Mouse (Mus musculus): ENCODE measurements around the gene Tapbpl. TPM values are rescaled to one million over a fixed set of nuclear protein-coding genes. Genes with fewer than 3 reads are reported as not detected.
"Not testable (repeated sequence)": the region's sequence is repeated elsewhere in the genome, so short reads cannot be mapped to it uniquely, and the experiment has no call there.

Gene Tapbpl
- 10 to 100 TPM in 1 of 2 experiments, 1 to 10 TPM in 1; 9.3 to 11.5 TPM for total RNA-seq (2021)
- long read RNA-seq, experiment 1, transcript Tapbpl-201 (7 exons, 2,352 nt) = major isoform, 18 of 33 reads
- long read RNA-seq, experiment 1, partial matches to known transcripts = 8 of 33 reads
- long read RNA-seq, experiment 1, other reads (novel, unspliced or antisense) = 7 of 33 reads
- long read RNA-seq, experiment 2, transcript Tapbpl-201 (7 exons, 2,352 nt) = major isoform, 10 of 14 reads
- long read RNA-seq, experiment 2, partial matches to known transcripts = 2 of 14 reads
- long read RNA-seq, experiment 2, other reads (novel, unspliced or antisense) = 2 of 14 reads

DNA sequence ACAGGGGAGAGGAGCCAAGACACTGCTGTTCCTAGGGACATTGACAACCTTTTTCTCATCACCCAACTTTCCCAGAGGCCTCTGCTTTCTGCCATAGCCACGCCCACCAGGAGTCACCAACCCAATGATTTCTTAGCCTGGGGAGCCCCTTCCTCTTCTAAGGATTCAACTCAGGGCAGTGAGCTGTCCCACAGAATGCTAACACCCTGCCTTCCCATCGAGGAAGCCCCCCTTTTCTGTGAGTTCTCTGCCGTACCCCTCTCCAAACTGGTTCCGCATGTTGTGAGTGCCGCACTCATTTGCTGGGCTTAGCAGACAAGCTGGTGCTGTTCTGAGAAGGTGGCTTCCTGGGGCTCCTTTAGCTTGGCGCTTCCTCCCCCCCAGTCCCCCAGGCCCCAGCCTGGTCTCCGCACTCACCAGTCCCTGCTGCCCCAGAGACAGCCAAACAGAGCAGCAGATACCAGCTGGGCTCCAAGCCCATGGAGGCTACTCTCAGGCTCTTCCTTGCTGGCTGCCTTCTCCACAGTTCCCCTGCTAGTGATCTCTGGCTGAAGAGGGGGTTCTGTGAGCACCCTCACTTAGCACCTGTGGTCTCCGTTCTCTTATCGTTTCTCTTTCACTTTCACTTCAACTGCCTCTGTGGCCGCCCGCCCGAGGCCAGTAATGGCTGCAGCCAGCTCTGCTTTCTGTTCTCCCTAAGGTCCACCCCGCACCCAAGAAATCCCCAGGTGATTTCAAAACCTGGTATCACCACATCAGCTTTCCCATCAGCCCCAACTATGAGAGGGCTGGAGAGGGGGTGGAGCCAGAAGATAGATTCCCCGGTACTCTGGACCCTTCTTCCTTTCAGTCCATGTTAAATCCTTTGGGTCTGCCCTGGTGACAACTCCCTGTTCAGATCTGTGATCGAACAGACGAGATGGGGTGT, at the start of gene Tapbpl:
Tapbpl (minus strand) TSS at position 744 of the 928 bp plus-strand sequence.
- peak; percentile 77 to 80 for DNase-seq

DNA sequence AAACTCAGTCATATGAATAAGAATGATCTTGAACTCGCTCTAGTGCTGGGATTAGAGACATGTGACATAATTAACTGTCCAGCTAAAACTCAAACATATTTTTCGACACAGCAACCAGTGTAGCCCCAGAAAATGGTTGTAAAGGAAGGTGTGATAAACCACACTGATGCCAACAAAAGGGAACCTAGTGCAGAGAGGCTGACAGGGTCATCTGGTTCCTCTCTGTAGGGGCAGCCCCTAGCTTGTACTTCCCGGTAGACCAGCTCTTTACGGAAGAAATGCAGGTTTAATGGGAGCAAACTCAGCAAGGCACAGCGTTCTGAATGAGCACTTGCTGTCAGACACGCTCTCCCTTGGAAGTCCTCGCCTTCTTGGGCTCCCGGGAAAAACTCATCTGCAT, 48.1 kb upstream of the Tapbpl start:
- DNase-seq = no peak

DNA sequence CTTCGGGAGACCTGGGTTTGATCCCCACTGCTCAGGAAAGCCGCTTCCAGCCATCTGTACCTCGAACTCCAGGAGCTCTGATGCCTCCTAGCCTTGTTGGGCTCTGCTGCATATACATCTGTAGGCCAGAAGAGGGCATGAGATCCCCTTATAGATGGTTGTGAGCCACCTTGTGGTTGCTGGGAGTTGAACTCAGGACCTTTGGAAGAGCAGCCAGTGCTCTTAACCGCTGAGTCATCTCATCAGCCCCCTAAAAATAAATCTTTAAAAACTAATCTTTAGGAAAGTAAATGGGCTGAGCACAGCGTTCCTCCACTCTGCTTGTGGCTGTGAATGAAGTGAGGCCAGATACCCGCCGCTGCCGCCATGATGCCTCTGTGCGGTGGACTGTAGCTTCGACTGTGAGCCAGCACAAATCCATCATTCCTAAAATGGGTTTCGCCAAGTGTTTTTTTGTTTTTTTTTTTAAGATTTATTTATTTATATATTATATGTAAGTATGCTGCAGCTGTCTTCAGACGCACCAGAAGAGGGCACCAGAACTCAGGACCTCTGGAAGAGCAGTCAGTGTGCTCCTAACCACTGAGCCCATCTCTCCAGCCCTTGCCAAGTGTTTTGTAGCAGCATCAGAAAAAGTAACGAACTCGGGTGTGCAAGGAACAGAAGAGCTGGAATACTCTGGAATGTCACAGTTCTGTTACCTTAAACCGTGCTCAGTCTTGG, 43.3 kb upstream of the Tapbpl start:
- DNase-seq = peak; percentile 47 to 72

DNA sequence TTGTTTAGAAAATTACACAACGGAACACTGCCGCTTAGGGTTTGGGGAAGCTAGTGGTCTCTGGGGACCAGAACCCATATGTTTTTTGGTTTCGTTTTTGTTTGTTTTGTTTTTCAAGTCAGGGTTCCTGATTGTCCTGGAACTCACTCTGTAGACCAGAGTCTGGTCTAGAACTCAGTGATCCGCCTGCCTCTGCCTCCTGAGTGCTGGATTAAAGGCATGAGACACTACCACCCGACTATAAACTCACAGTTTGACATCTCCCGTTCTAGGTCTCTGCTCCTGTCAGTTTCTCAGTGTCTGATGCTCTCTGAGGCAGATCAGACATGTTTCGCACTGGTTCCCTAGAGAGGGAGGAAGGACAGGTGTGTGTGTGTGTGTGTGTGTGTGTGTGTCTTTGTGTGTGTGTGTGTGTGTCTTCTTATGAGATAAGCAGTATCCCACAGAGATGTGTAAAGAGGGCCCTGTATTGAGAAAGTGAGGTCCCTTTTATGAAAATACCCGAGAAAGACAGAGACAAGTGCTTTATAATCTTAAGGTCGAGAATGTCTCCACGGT, 40.6 kb upstream of the Tapbpl start:
- DNase-seq = no peak

DNA sequence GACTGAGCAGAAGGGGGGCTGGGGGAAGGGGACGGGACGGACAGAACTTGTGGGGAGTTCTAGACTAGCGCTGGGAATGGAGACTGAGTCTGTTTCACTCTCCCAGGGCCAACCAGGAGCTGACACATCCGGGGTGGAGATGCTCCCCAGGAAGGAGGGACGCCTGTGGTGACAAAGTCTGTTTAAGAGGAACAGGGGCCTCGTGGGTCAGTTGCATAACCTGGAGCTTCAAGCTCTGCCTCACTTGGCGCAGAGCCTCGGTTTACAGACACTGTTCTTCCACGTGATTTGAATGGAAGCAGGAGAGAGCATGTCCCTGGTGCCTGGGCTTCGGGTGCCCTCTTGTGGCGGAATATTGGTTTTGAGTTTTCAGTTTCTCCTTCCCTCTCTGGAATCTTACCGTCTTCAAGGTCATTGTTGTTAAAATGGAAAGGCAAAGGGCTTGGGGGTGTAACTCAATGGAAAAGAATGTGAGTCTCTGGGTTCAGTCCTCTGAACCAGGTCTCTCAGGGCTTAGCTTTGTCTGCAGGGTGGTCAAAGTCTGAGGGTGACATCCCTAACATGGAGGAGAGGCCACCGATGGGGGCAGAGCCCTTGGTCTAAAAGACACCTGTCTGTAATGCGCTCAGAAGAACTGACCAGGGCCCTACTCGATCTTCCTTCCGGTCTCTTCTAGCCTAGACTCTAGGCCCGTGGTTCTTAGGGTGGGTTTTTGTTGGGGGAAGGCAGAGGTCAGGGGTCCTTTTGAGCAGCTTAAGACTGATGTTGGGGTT, 40.0 kb upstream of the Tapbpl start:
- peak; percentile 93 to 95 for DNase-seq

DNA sequence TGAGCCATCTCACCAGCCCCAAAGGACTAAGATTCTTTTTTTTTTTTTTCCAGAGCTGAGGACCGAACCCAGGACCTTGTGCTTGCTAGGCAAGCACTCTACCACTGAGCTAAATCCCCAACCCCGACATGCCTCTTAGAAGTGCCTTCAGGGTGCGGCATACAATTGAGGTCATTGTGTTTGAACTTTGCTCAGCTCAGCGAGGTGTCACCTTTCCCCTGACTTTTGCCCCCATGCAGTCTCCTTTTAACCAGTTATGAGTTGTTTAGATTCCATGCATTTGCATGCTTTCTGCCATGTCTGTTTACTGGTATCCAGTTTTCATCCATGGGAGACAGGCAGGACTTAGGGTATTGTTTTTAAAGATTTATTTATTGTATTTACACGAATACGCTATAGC, 37.1 kb upstream of the Tapbpl start:
- no peak for DNase-seq

DNA sequence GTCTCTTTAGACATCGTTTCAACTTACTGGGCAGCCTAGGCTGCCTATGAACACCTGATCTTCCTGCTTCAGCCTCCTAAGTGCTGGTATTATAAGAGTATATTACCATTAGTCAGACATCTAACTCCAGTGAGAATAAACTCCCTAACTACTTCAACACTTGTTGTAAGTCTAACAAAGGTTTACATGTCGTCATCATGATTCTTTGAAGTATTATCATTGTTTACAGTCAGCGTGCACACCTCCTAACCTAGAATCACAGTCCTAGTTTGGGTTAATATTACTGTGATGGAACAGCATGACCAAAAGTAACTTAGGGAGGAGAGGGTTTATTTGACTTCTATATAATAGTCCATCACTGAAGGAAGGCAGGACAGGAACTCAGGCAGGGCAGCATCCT, 35.8 kb upstream of the Tapbpl start:
- DNase-seq = no peak

DNA sequence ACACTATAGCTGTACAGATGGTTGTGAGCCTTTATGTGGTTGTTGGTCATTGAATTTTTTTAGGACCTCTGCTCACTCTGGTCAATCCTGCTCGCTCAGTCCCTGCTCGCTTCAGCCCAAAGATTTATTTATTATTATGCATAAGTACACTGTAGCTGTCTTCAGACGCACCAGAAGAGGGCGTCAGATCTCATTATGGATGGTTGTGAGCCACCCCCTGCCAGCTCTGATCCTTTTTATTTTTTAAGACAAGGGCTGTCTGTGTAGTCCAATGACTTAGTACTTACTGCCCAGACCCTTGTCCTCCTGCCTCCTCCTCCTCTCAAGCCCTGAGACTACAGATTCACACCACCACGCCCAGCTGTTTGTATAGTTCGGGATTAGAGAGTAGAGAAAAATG, 34.9 kb upstream of the Tapbpl start:
- not testable (repeated sequence) for DNase-seq

DNA sequence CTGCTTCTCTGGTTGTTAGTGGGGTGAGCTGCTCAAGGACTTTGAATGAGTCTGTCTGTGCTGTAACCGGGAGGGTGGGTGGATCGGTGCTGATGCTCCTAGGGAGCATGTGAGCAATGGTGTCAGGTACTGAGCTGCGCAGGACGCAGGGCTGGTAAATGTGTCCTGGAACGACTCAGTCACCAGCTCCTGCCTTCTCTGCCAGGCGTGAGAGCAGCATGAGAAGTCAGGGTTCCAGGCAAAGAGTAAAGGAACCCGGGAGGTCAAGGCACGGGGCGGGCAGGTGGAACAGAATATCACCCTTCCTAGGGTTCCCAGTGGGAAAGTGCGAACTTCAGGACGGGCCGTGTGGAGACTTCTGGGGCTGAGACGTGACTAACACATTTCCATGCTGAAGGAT, 34.4 kb upstream of the Tapbpl start:
- DNase-seq = no peak

DNA sequence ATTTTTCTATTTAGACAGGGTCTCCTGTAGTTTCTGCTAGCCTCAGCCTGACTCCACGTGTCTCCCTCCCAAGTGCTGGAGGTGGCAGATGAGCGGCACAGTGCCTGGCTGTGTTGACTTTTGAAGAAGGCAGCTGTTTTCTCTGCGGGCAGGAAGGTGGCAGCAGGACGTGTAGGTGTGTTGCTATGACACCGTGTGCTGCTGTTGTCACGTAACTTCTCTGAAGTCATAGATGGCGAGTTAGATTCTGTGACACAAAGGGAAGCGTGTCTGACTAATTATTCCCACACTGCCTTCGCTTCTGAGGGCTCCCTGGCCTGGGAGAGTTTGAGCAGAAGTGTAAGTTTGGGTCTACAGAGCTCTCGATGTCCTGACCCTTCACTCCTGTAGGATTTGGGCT, 33.6 kb upstream of the Tapbpl start:
- DNase-seq = no peak

DNA sequence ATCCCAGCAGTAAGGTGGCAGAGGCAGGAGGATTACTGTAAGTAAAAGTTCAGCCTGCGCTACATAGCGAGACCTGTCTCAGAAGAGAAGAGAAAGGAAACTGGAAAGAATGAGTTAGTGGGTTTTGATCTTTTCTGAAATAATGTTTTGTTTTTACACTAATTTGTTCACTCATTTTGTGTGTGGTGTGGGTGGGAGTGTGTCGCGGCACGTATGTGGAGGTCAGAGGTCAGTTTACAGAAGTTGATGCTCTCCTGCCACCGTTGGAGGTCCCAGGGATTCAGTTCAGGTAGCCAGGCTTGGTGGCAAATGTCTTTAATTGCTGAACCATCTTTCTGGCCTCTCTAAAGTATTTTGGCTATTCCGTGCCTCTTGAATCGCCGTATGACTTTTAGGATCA, 32.6 kb upstream of the Tapbpl start:
- DNase-seq = no peak

DNA sequence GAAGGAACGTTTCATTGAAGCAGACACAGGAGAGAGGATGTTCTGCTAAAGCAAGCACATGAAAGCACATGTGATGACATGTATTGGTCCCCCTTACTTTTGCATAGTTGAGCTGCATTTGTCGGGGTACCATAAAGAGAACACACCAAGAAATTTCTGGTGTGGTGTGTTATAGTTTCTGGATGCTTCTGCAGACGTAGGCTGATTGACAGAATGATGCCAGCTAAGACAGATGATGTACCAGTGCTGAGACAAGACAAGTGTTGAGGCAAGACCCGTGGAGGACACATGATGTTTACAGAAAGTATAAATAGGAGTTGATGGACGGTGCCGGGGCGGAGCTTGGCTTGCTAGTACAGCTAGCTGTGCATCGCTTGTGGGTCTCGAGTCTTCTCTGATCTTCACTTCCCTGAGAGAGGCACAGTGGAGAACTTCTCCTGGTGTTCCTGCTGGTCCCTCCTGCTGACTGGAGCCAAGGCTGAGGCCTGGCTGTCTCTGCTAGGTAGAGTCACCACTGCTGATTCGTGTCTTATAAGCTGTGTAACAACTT, 28.4 kb upstream of the Tapbpl start:
- DNase-seq = no peak

DNA sequence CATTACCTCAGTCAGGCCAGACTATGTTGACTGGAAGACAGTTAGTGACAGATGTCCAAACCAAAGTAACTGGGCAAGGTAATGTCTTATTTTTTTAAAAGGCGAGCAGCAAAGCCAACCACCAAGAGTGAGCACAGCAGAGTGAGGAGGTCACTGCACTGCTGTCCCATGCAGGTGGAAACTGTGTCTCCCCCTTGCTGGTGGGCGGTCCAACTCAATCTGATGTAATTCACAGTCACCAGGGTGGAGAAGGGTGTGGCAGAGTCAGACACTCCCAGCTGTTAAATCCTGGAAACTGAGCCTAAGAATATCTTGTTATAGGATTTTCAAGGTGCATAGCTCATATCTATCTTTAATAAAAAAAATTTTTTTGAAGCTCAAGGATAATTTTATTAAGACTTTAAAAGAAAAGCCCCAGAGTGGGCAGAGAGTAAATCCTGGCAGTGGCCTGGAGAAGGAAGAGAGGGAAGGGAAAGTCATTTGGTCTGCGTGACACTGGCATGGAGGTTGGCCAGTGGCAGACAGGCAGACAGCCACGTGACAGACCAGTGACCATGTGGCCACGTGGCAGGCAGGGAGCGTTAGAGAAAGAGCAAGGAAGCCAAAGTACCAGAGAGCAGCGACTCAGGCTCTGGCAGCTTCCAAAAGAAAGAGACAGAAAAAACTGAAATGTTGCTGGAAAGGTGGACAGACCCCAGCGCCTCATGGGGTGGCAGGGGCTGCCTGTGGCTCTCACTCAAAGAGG, 24.7 kb upstream of the Tapbpl start:
- peak; percentile 63 to 67 for DNase-seq

DNA sequence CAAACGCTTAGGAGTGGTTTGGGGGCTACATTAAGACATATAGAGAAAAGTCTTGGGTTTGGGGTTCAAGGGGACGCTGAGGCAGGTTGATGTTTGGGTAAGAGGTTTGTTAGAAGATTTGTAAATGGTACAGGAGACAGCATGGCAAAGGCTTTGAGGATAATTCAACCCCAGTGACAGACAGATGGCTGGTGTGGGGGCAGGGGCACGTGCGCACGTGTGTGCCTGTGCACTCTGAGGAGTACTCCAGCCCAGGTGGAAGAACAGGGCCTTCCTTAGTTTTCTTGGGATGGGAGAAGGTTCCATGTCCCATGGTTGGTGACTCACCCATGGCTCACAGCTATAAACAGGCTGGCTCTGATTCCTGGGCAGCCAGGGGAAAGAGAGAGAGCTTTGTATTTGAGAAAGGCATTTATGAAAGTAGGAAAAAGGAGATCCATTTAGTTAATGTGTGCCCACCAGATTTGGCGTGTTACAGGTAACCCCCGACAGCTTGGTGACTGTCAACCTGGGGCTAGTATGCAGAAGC, 23.9 kb upstream of the Tapbpl start:
- DNase-seq = no peak

DNA sequence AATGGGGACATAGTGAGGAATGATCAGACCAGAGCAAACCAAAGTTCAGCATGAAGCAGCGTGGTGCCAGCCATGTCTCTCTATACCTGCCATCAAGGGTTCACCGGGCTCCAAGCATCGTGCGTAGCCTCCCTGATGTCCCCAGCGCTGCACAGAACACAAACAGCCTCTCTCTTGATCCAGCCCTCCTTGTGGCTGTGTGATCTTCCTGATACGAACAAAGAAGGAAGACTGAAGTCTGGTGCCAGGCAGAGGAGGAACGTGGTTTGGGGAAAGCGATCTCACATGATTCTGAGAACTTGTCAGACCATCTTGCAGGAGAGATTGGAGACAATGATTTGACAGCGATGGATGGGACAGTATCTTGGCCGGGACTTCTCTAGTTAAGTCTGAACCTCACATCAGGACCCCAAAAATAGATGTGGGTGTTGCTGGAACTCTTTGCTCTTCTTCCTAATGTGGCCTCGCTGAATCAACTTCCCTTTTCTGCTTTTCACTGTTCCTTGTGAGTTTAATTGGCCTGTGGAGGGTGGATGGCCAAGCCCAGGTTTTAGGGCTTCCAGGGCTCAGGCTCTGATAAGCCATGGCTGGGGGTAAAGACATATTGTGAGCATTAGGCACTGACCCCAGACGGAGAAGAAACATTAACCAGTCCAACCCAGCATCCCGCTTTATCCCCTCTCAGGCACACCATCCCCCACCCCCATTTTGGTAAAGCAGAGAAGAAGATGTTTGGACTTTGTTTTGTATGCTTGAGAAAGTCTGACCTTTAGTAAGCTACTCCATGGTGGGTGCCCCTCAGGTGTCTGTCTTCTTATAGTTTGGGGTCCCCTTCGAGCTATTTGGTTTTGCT, 22.4 kb upstream of the Tapbpl start:
- DNase-seq = no peak

DNA sequence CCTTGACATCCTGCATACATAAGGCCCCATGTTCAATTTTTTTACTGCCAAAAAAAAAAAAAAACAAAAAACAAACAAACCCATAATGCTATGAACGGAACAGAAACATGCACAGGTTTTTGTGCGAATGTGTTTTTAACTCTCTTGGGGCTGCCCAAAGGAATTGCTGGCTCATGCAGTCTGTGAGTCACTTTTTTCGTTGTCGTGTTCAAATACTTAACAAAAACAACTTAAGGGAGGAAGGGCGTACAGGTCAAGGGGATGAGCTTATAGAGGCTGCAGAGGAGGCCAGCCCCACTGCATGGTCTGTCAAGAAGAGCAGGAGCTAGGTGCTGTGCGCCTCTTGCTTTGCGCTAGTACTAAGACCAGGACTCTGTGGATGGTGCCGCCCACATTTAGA, 21.1 kb upstream of the Tapbpl start:
- no peak for DNase-seq

DNA sequence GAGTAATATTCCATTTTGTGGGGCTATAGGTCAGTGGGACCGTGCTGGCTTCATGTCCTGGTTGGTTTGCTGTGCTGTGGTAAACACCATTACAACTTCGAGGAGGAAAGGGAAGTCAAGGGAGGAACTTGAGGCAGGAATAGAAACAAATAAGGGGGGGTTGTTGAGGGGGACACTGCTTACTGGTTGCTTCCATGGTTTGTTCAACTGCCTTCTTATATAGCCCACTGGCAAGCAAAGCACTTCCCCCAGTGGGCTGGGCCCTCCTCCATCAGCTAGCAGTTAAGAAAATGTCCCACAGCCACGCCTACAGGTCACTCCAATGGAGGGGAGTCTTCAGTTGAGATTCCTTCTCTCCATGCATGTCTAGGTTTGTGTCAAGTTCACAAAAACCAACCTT, 20.6 kb upstream of the Tapbpl start:
- DNase-seq = no peak

DNA sequence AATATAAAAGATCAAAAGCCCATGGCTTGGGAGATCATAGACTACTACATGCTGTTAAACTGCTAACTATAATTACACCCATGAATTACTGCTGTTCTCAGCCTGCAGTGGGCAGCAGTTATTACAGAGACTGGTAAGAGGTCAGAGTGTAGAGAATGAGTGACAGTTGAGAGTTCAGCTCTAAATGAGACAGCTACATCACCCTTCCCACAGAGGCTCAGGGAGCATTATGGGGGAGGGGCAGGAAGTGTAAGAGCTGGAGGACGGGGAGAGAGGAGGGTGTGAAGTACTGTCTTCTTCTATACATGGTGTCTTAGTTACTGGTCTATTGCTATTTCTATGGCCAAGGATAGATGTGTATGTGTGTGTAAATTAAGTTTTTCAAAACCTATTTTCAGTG, 12.9 kb upstream of the Tapbpl start:
- no peak for DNase-seq

DNA sequence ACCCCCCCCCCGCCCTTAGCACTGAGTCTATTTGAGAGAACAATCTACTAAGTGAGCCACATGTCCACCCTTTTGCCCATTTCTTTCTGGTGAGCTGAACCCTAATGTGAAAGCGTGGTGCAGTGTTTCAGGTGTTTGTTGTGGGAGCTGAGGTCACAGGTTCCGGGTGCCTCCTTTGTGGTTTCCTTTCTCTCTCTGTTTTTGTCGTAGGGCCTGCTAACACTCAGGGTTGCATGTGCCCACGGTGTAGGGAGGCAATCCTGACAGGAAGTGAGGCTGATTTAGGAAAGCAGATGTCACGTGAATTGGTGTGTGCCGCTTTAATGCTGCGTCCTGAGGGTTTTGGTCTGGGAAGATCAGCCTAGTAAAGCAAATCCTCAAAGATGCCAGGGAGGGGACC, 9.9 kb upstream of the Tapbpl start:
- DNase-seq = no peak
